Mouse (Mus musculus) thymus, adult 2 months (tissue): ENCODE measurements around the gene Cep95. TPM values are rescaled to one million over a fixed set of nuclear protein-coding genes. Genes with fewer than 3 reads are reported as not detected.
"Not testable (repeated sequence)": the region's sequence is repeated elsewhere in the genome, so short reads cannot be mapped to it uniquely, and the experiment has no call there.

ENCODE experiments used
- DNase-seq: peaks from one replicate; pipeline ENCODE4 v3.0.0; 2021
- H3K27ac ChIP-seq: fragments of 200-500 bp; 2 replicates; pipeline ENCODE4 v1.5.1; 2012; ENCODE audit warnings: low read length, control low read depth; ENCODE audit not compliant: control insufficient read depth, insufficient read depth
- H3K27me3 ChIP-seq: fragments of 200-500 bp; 2 replicates; pipeline ENCODE4 v1.6.1; 2012; ENCODE audit warnings: mild to moderate bottlenecking, low read length, moderate library complexity, mixed read lengths; ENCODE audit not compliant: control insufficient read depth, insufficient read depth
- H3K36me3 ChIP-seq: fragments of 200-500 bp; 2 replicates; pipeline ENCODE4 v1.6.1; 2012; ENCODE audit warnings: mild to moderate bottlenecking, low read length, moderate library complexity; ENCODE audit not compliant: control insufficient read depth, insufficient read depth
- H3K4me1 ChIP-seq: fragments of 200-500 bp; replicated peaks from 2 replicates; pipeline ENCODE4 v1.6.1; 2012; ENCODE audit warnings: low read length; ENCODE audit not compliant: control insufficient read depth, insufficient read depth
- H3K4me3 ChIP-seq: fragments of 200-500 bp; 2 replicates; pipeline ENCODE4 v1.5.1; 2012; ENCODE audit warnings: mild to moderate bottlenecking, low read length, control low read depth, moderate library complexity; ENCODE audit not compliant: control insufficient read depth, insufficient read depth
- CTCF ChIP-seq: fragments of 200-500 bp; IDR thresholded peaks from 2 replicates; pipeline ENCODE4 v1.5.1; 2012; ENCODE audit warnings: mild to moderate bottlenecking, control low read depth, low read length, moderate library complexity, borderline replicate concordance; ENCODE audit not compliant: control insufficient read depth, poor library complexity, insufficient read depth; ENCODE audit errors: extremely low read depth
- POLR2A ChIP-seq: fragments of 200-500 bp; IDR thresholded peaks from 2 replicates; pipeline ENCODE4 v1.6.1; 2012; ENCODE audit warnings: mild to moderate bottlenecking, low read length, control low read depth, moderate library complexity; ENCODE audit not compliant: control insufficient read depth, poor library complexity, insufficient read depth; ENCODE audit errors: extremely low read depth
- WGBS: fragments of 180-500 bp; shearing (Covaris S2); methylation state at CpG from one replicate; pipeline ENCODE4 v1.1.7; 2018; 5-methylcytosine and 5-hydroxymethylcytosine counted together
- polyA plus RNA-seq: library from polyadenylated mRNA; depleted of rRNA; stranded (reverse); fragments of >200 nt; gene quantifications from 2 replicates; pipeline ENCODE4 v1.2.3, GENCODE M21; 2012

The Cep95 gene
- polyA plus RNA-seq, 1 experiment: 10.4 TPM

DNA sequence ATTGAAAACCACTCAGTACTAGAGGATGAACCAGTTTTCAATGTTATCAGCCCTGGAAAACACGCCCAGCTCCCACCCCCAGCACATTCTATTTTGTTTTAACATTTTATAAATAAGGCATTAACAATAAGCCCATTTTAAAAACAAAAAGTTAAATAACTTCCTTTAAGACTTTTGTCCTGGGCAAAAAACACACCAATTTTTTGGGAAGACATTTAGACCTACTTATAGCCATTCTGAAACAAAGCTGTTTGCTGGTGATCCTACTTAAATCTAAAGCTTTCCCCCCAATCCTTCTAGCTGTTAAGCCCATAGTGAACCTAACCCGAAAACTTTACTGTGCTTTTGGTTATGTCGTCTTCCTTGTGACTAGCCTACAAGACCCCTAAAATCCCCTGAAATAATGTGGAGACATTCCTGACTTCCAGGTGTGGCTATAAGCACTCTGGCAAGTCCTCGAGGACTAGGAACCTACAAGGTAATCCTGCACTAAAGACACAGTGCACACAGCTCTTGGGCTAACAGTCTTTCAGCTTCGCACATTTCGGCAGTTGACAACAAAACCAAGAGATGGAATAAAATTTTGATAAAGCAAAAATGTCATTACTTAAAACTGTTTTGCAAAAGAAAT, 8.3 kb upstream of the Cep95 start:
- no peak for DNase-seq
- no peaks in the 10 kb centered on the region for H3K4me1 ChIP-seq
- no peak overlapping the region for H3K4me3 ChIP-seq
- WGBS: 93% methylated on average over 6 of the region's 6 CpGs
- H3K36me3 ChIP-seq: peaks cover 61% of the 10 kb centered on the region
- no peaks in the 10 kb centered on the region for H3K27me3 ChIP-seq
- TF ChIP-seq CTCF (no peak), POLR2A (no peak)
- H3K27ac ChIP-seq: no peak overlapping the region

DNA sequence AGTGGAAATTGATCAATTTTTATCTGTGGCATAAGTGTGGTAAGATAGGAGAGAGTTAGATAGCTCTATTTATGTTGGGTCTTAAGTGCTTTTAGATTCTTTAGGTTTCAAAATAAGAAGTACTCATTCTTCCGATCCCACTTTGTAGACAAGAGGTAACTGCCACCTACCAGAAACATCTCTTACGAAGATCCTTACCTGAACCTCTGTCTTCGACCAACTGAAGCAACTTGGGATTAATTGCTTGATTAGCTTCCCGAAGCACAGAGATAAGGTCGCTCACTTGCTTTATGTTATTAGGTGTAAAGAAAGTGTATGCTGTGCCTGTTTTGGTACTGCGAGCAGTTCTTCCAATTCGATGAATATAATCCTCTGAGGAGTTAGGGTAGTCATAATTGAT, 6.8 kb upstream of the Cep95 start:
- not testable (repeated sequence) for H3K4me1 ChIP-seq, H3K27ac ChIP-seq, H3K4me3 ChIP-seq, DNase-seq, H3K27me3 ChIP-seq
- H3K36me3 ChIP-seq: peaks cover 68% of the 10 kb centered on the region
- WGBS: 95% methylated on average over 7 of the region's 7 CpGs

GRCm38 (mm10) chr11:106782841-106783764, 5.9 kb upstream of the Cep95 start:
- Histone ChIP-seq H3K27ac (no peak overlapping the region), H3K4me3 (no peak overlapping the region), H3K4me1 (no peaks in the 10 kb centered on the region), H3K36me3 (peaks cover 68% of the 10 kb centered on the region), H3K27me3 (no peaks in the 10 kb centered on the region)
- DNase-seq: no peak
- 88% methylated on average over 9 of the region's 9 CpGs for WGBS
- TF ChIP-seq CTCF (no peak), POLR2A (no peak)

- WGBS: 75% methylated on average over 2 of the region's 2 CpGs
- Histone ChIP-seq H3K4me3 (no peak overlapping the region), H3K36me3 (peaks cover 68% of the 10 kb centered on the region), H3K27me3 (no peaks in the 10 kb centered on the region), H3K27ac (no peak overlapping the region), H3K4me1 (no peaks in the 10 kb centered on the region)
- TF ChIP-seq CTCF (no peak), POLR2A (no peak)
- no peak for DNase-seq
These were observed 4.6 kb upstream of the Cep95 start for GRCm38 (mm10) chr11:106784476-106784875.

GRCm38 (mm10) chr11:106785043-106785442, 4.0 kb upstream of the Cep95 start:
- no peaks in the 10 kb centered on the region for H3K27me3 ChIP-seq
- H3K4me1 ChIP-seq: 0 out of 2 replicates have a peak, but pooled peaks cover 2% of the 10 kb centered on the region
- WGBS: 73% methylated on average over 1 of the region's 1 CpGs
- H3K27ac ChIP-seq: no peak overlapping the region
- DNase-seq: no peak
- H3K36me3 ChIP-seq: peaks cover 67% of the 10 kb centered on the region
- no peak overlapping the region for H3K4me3 ChIP-seq
- TF ChIP-seq POLR2A (no peak), CTCF (no peak)

GRCm38 (mm10) chr11:106787131-106788025, 1.7 kb upstream of the Cep95 start:
- peak overlapping the region; percentile 78 for H3K4me3 ChIP-seq
- no peaks in the 10 kb centered on the region for H3K27me3 ChIP-seq
- TF ChIP-seq CTCF: 0 out of 2 replicates have a peak, but pooled peaks have one; percentile 34
- TF ChIP-seq POLR2A: peak; percentile 72
- H3K27ac ChIP-seq: peak overlapping the region; percentile 75
- peak; percentile 88 for DNase-seq
- 0 out of 2 replicates have a peak, but pooled peaks cover 2% of the 10 kb centered on the region for H3K4me1 ChIP-seq
- WGBS: under 1% methylated on average over 65 of the region's 65 CpGs
- peaks cover 49% of the 10 kb centered on the region for H3K36me3 ChIP-seq
